Comparison of ENCODE assay signal across 23 mouse cellular contexts in genomic region chr2:159730221-159730620, GRCm38 (mm10).
DNase-seq lines count a peak whose midpoint lies in the region; ATAC-seq lines count a peak whose summit lies in the region.
"Had no signal": no experiment of that assay in that cellular context is flagged by ENCODE, and none has a peak within 500 bp of the region (broad histone marks: within the 10 kb centered on the region; RNA-seq: fewer than 3 reads in every experiment).

No protein-coding gene starts in this region.

- no peak overlapping the region for H3K9ac ChIP-seq in heart, embryonic 16.5 days (ENCODE audit: low read length)
- H3K9ac ChIP-seq in liver, embryonic 13.5 days, result no peak overlapping the region
- H3K9ac ChIP-seq in liver, embryonic 12.5 days, result no peak overlapping the region
- H3K9ac ChIP-seq: forebrain, embryonic 13.5 days; hindbrain, embryonic 13.5 days; intestine, embryonic 15.5 days had no signal

- H3K4me3 ChIP-seq in heart, embryonic 10.5 days, result no peak overlapping the region
- H3K4me3 ChIP-seq in heart, embryonic 16.5 days (ENCODE audit: low read length), result no peak overlapping the region
- H3K4me3 ChIP-seq in liver, embryonic 13.5 days (replicated peaks), result no peak overlapping the region
- H3K4me3 ChIP-seq in liver, embryonic 12.5 days, result no peak overlapping the region
- H3K4me3 ChIP-seq: forebrain, embryonic 10.5 days; forebrain, embryonic 13.5 days; hindbrain, embryonic 10.5 days; hindbrain, embryonic 13.5 days; intestine, embryonic 15.5 days had no signal

- no peaks in the 10 kb centered on the region for H3K9me3 ChIP-seq in heart, embryonic 10.5 days
- no peaks in the 10 kb centered on the region for H3K9me3 ChIP-seq in heart, embryonic 16.5 days (replicated peaks; ENCODE audit: control insufficient read depth, low read length)
- no peaks in the 10 kb centered on the region for H3K9me3 ChIP-seq in liver, embryonic 13.5 days (replicated peaks)
- H3K9me3 ChIP-seq in liver, embryonic 12.5 days (replicated peaks), result no peaks in the 10 kb centered on the region
- H3K9me3 ChIP-seq: forebrain, embryonic 10.5 days; forebrain, embryonic 13.5 days; hindbrain, embryonic 10.5 days; hindbrain, embryonic 13.5 days; intestine, embryonic 15.5 days had no signal

- no peak for DNase-seq in heart, embryonic 10.5 days (ENCODE audit: low spot score)
- DNase-seq in heart, adult 18-20 months, result no peak
- DNase-seq in heart, adult 8-10 months (ENCODE audit: low spot score), result no peak
- DNase-seq in liver, embryonic 13.5 days, result no peak
- no peak for DNase-seq in ovary, adult 18-20 months (ENCODE audit: low spot score)
- DNase-seq: adrenal gland, postnatal 10 days; B cell, adult 2 months; cerebellum, adult 18-20 months; cerebellum, adult 9-10 months; cerebellum, postnatal 14 days; gastrocnemius, postnatal 25 days had no signal

- no peak for ATAC-seq in heart, embryonic 16.5 days (replicated peaks; ENCODE audit: extremely low read depth, insufficient read depth, low FRiP score)
- peak; percentile 34; the same call in 1 of the 2 replicates for ATAC-seq in liver, embryonic 13.5 days (ENCODE audit: low read depth)
- no peak for ATAC-seq in liver, embryonic 12.5 days
- ATAC-seq: forebrain, embryonic 13.5 days; forebrain, embryonic 16.5 days; hindbrain, embryonic 16.5 days; intestine, embryonic 15.5 days; Patski had no signal

- 60% methylated on average over 8 of the region's 8 CpGs for WGBS in heart, embryonic 10.5 days
- WGBS in heart, embryonic 16.5 days, result 61% methylated on average over 8 of the region's 8 CpGs
- 54% methylated on average over 8 of the region's 8 CpGs for WGBS in liver, embryonic 13.5 days (ENCODE audit: insufficient replicate concordance)
- WGBS in liver, embryonic 12.5 days (ENCODE audit: insufficient replicate concordance), result 58% methylated on average over 8 of the region's 8 CpGs

- H3K27ac ChIP-seq in heart, embryonic 10.5 days, result 0 out of 2 replicates have a peak overlapping the region, but pooled peaks have one; percentile 22
- peak overlapping the region; percentile 39; the same call in 1 of the 2 replicates for H3K27ac ChIP-seq in heart, embryonic 16.5 days (ENCODE audit: low read length)
- no peak overlapping the region for H3K27ac ChIP-seq in liver, embryonic 13.5 days
- no peak overlapping the region for H3K27ac ChIP-seq in liver, embryonic 12.5 days
- H3K27ac ChIP-seq: forebrain, embryonic 10.5 days; forebrain, embryonic 13.5 days; hindbrain, embryonic 10.5 days; hindbrain, embryonic 13.5 days; intestine, embryonic 15.5 days had no signal

- no peaks in the 10 kb centered on the region for H3K27me3 ChIP-seq in heart, embryonic 10.5 days (ENCODE audit: insufficient read depth, poor library complexity, severe bottlenecking)
- H3K27me3 ChIP-seq in heart, embryonic 16.5 days (ENCODE audit: control insufficient read depth, insufficient read depth, low read length), result no peaks in the 10 kb centered on the region
- H3K27me3 ChIP-seq in liver, embryonic 13.5 days, result no peaks in the 10 kb centered on the region
- H3K27me3 ChIP-seq in liver, embryonic 12.5 days (replicated peaks), result no peaks in the 10 kb centered on the region
- H3K27me3 ChIP-seq: forebrain, embryonic 13.5 days; hindbrain, embryonic 13.5 days; intestine, embryonic 15.5 days; Patski had no signal

- H3K4me1 ChIP-seq in heart, embryonic 10.5 days, result peaks cover 30% of the 10 kb centered on the region
- H3K4me1 ChIP-seq in heart, embryonic 16.5 days (ENCODE audit: control insufficient read depth, insufficient read depth, low read length), result peaks cover 29% of the 10 kb centered on the region
- peaks cover 7% of the 10 kb centered on the region; the same call in 1 of the 2 replicates for H3K4me1 ChIP-seq in liver, embryonic 13.5 days (replicated peaks)
- H3K4me1 ChIP-seq in liver, embryonic 12.5 days, result no peaks in the 10 kb centered on the region
- H3K4me1 ChIP-seq: forebrain, embryonic 13.5 days had no signal

- no peaks in the 10 kb centered on the region for H3K36me3 ChIP-seq in heart, embryonic 10.5 days
- H3K36me3 ChIP-seq in heart, embryonic 16.5 days (ENCODE audit: control insufficient read depth, insufficient read depth), result no peaks in the 10 kb centered on the region
- no peaks in the 10 kb centered on the region for H3K36me3 ChIP-seq in liver, embryonic 13.5 days
- H3K36me3 ChIP-seq in liver, embryonic 12.5 days, result no peaks in the 10 kb centered on the region
- H3K36me3 ChIP-seq: forebrain, embryonic 10.5 days; G1E; hindbrain, embryonic 10.5 days; hindbrain, embryonic 13.5 days; intestine, embryonic 15.5 days had no signal

- no peak overlapping the region for H3K4me2 ChIP-seq in heart, embryonic 16.5 days (ENCODE audit: low read depth, low read length)
- H3K4me2 ChIP-seq in liver, embryonic 13.5 days, result no peak overlapping the region
- no peak overlapping the region for H3K4me2 ChIP-seq in liver, embryonic 12.5 days
- H3K4me2 ChIP-seq: forebrain, embryonic 13.5 days; heart, embryonic 11.5 days; hindbrain, embryonic 13.5 days; intestine, embryonic 15.5 days had no signal

Comparison
In these comparisons a context has a peak if more than half of its experiments do, and no peak if none do; other contexts are left out.
1. H3K27ac ChIP-seq: peak in heart, embryonic 10.5 days (single experiment) and heart, embryonic 16.5 days (single experiment); none in liver, embryonic 13.5 days (single experiment) and liver, embryonic 12.5 days (single experiment).